Mouse (Mus musculus): ENCODE measurements around the gene Fancc. TPM values are rescaled to one million over a fixed set of nuclear protein-coding genes. Genes with fewer than 3 reads are reported as not detected.
A peak's percentile ranks its signal among the peaks of the same experiment; 100 is the strongest.

The Fancc gene
- total and polyA plus RNA-seq, 2 experiments: 4.0 to 4.6 TPM

DNA sequence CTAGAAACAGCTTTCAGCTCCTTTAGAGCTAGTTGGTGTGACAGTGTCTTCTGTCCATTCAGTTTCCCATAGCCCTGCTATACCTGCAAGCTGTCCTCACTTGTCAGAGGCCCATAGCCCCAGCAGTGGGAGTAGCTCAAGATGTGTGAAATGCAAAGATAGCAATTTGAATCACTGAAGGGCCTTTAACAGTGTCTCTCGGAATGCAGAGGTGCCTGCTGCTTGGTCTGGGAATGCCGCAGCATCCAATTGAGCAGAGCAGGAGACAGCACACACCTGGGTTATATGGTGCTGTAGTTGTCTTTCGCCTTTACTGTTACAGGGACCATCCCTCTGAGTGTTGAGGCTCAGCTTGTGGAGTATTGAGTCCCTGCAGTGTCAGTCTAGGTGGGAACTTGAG, 203.4 kb downstream of the Fancc start:
- no peak for DNase-seq (ENCODE audit: extremely low read depth, low read depth, low spot score)
- Histone ChIP-seq H3K9ac (ENCODE audit: low read depth, low read length) (no peak overlapping the region; the same call in 1 of the 2 replicates), H3K27ac (replicated peaks; ENCODE audit: insufficient read depth, low read depth, low read length) (peak overlapping the region; percentile 43), H3K27me3 (ENCODE audit: control insufficient read depth, insufficient read depth, low read length) (no peaks in the 10 kb centered on the region), H3K4me1 (ENCODE audit: control insufficient read depth, insufficient read depth, low read length) (peaks cover 45% of the 10 kb centered on the region), H3K79me2 (ENCODE audit: control insufficient read depth, insufficient read depth, low read length) (0 out of 2 replicates have a peak, but pooled peaks cover 11% of the 10 kb centered on the region), H3K4me3 (ENCODE audit: insufficient read depth, low read depth, low read length) (no peak overlapping the region), H3K36me3 (ENCODE audit: control insufficient read depth, insufficient read depth, low read length) (peaks cover 9% of the 10 kb centered on the region)
- TF ChIP-seq POLR2A (IDR thresholded peaks at IDR 0.05; ENCODE audit: extremely low read depth, insufficient read depth, low read length): no peak
- WGBS: 86% methylated on average over 3 of the region's 3 CpGs

DNA sequence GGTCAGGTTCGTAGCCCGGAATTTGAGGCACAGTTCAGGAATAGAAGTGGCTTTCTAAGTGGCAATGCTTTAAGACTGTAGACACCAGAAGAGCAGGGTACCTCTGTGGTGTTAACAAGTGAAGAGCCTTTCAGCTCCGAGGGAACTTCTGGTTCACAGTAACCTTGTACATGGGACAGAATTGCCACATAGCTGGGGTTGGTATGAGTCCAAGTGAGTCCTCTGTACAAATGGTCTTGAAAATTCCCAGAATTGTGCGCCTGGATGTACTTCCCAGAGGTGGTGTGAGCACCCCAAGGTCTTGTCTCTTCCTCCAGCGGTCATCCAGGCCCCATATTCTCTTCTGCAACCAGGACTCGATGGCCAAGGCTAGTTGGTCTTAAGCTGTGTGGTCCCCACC, 206.1 kb downstream of the Fancc start:
- Histone ChIP-seq H3K4me3 (ENCODE audit: insufficient read depth, low read depth, low read length) (no peak overlapping the region), H3K36me3 (ENCODE audit: control insufficient read depth, insufficient read depth, low read length) (peaks cover 19% of the 10 kb centered on the region), H3K4me1 (ENCODE audit: control insufficient read depth, insufficient read depth, low read length) (peaks cover 46% of the 10 kb centered on the region), H3K9ac (ENCODE audit: low read depth, low read length) (peak overlapping the region; percentile 39; the same call in 1 of the 2 replicates), H3K27ac (replicated peaks; ENCODE audit: insufficient read depth, low read depth, low read length) (peak overlapping the region; percentile 81), H3K79me2 (ENCODE audit: control insufficient read depth, insufficient read depth, low read length) (peaks cover 14% of the 10 kb centered on the region), H3K27me3 (ENCODE audit: control insufficient read depth, insufficient read depth, low read length) (no peaks in the 10 kb centered on the region)
- WGBS: 45% methylated on average over 6 of the region's 6 CpGs
- TF ChIP-seq CTCF (IDR thresholded peaks at IDR 0.05; ENCODE audit: low read depth, low read length): no peak
- no peak for TF ChIP-seq POLR2A (IDR thresholded peaks at IDR 0.05; ENCODE audit: extremely low read depth, insufficient read depth, low read length)
- peak; percentile 92 for DNase-seq (ENCODE audit: extremely low read depth, low read depth, low spot score)

DNA sequence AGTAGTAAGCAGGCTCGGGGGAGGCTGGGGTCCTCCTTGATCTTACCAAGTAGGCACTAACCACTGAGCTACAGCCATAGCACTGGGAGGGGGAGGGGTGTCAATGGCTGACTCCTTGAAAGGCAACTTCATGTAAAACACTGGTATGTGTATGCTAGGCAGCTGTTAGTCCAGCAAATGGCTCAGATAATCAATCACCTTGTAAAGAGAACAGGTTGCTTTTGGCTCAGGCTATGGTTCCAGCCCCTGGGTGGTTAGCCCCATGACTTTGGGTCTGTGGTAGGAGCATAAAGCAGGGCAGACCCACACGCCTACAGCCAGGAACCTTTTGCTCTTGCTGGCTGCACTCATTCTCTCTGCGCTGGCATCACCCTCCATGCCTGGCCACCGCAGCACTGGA, 207.0 kb downstream of the Fancc start:
- no peak for TF ChIP-seq POLR2A (IDR thresholded peaks at IDR 0.05; ENCODE audit: extremely low read depth, insufficient read depth, low read length)
- no peak for TF ChIP-seq CTCF (IDR thresholded peaks at IDR 0.05; ENCODE audit: low read depth, low read length)

DNA sequence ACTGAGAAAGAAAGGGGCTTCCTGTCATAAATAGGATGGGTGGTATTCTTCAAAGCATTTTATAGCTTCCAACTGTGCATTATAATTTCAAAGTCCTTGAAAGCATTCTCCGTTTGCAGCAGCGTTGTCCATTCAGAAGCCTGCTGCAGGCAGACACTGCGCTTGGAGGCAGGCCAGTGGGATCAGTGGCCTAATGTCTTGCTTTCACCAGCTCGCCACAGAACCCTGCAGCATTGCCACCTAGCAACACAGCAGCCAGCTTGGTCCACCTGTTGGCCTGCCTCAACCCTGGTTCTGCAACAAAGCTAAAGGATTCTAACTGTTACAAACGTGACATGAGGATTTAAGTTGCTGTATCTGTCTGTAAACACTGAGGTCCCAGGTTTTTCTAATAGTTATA, 207.4 kb downstream of the Fancc start:
- Histone ChIP-seq H3K36me3 (ENCODE audit: control insufficient read depth, insufficient read depth, low read length) (peaks cover 29% of the 10 kb centered on the region), H3K4me3 (ENCODE audit: insufficient read depth, low read depth, low read length) (no peak overlapping the region), H3K9ac (ENCODE audit: low read depth, low read length) (no peak overlapping the region), H3K4me1 (ENCODE audit: control insufficient read depth, insufficient read depth, low read length) (peaks cover 44% of the 10 kb centered on the region), H3K27me3 (ENCODE audit: control insufficient read depth, insufficient read depth, low read length) (no peaks in the 10 kb centered on the region), H3K79me2 (ENCODE audit: control insufficient read depth, insufficient read depth, low read length) (peaks cover 15% of the 10 kb centered on the region), H3K27ac (replicated peaks; ENCODE audit: insufficient read depth, low read depth, low read length) (peak overlapping the region; percentile 81)
- DNase-seq (ENCODE audit: extremely low read depth, low read depth, low spot score): peak; percentile 50
- no peak for TF ChIP-seq CTCF (IDR thresholded peaks at IDR 0.05; ENCODE audit: low read depth, low read length)
- TF ChIP-seq POLR2A (IDR thresholded peaks at IDR 0.05; ENCODE audit: extremely low read depth, insufficient read depth, low read length): no peak
- 49% methylated on average over 5 of the region's 5 CpGs for WGBS

More for the DNA sequence above, 207.0 kb downstream of the Fancc start:
- peaks cover 25% of the 10 kb centered on the region for H3K36me3 ChIP-seq (ENCODE audit: control insufficient read depth, insufficient read depth, low read length)
- no peak overlapping the region for H3K4me3 ChIP-seq (ENCODE audit: insufficient read depth, low read depth, low read length)
- H3K27me3 ChIP-seq (ENCODE audit: control insufficient read depth, insufficient read depth, low read length): no peaks in the 10 kb centered on the region
- 0 out of 2 replicates have a peak overlapping the region, but pooled peaks have one; percentile 3 for H3K9ac ChIP-seq (ENCODE audit: low read depth, low read length)
- peak overlapping the region; percentile 81 for H3K27ac ChIP-seq (replicated peaks; ENCODE audit: insufficient read depth, low read depth, low read length)
- 87% methylated on average over 4 of the region's 4 CpGs for WGBS
- H3K79me2 ChIP-seq (ENCODE audit: control insufficient read depth, insufficient read depth, low read length): peaks cover 15% of the 10 kb centered on the region
- H3K4me1 ChIP-seq (ENCODE audit: control insufficient read depth, insufficient read depth, low read length): peaks cover 46% of the 10 kb centered on the region
- no peak for DNase-seq (ENCODE audit: extremely low read depth, low read depth, low spot score)

DNA sequence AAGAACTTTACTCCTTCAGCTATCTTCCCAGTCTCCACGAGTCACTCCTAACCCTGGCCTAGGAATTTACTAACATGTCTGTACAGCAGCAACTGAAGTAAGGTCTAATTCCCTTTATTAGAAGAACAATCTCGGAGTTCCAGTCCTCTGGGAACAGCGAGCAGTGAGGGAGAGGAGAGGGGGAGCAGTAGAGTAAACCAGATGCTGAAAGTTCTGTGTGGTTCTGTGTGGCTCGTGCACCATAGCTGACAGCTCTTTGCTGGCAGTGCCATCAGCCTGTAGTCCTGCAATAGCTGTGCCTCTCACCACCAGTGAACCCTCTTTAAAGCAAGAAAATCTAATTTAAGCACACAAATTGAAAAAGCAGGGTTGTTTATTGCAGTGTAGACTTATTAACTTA, 207.9 kb downstream of the Fancc start:
- Histone ChIP-seq H3K36me3 (ENCODE audit: control insufficient read depth, insufficient read depth, low read length) (peaks cover 29% of the 10 kb centered on the region), H3K4me3 (ENCODE audit: insufficient read depth, low read depth, low read length) (no peak overlapping the region), H3K27me3 (ENCODE audit: control insufficient read depth, insufficient read depth, low read length) (no peaks in the 10 kb centered on the region), H3K27ac (replicated peaks; ENCODE audit: insufficient read depth, low read depth, low read length) (peak overlapping the region; percentile 22; the same call in 1 of the 2 replicates), H3K79me2 (ENCODE audit: control insufficient read depth, insufficient read depth, low read length) (peaks cover 15% of the 10 kb centered on the region), H3K4me1 (ENCODE audit: control insufficient read depth, insufficient read depth, low read length) (peaks cover 43% of the 10 kb centered on the region), H3K9ac (ENCODE audit: low read depth, low read length) (no peak overlapping the region)
- TF ChIP-seq CTCF (IDR thresholded peaks at IDR 0.05; ENCODE audit: low read depth, low read length) (no peak), POLR2A (IDR thresholded peaks at IDR 0.05; ENCODE audit: extremely low read depth, insufficient read depth, low read length) (no peak)
- DNase-seq (ENCODE audit: extremely low read depth, low read depth, low spot score): no peak
- 63% methylated on average over 4 of the region's 4 CpGs for WGBS

DNA sequence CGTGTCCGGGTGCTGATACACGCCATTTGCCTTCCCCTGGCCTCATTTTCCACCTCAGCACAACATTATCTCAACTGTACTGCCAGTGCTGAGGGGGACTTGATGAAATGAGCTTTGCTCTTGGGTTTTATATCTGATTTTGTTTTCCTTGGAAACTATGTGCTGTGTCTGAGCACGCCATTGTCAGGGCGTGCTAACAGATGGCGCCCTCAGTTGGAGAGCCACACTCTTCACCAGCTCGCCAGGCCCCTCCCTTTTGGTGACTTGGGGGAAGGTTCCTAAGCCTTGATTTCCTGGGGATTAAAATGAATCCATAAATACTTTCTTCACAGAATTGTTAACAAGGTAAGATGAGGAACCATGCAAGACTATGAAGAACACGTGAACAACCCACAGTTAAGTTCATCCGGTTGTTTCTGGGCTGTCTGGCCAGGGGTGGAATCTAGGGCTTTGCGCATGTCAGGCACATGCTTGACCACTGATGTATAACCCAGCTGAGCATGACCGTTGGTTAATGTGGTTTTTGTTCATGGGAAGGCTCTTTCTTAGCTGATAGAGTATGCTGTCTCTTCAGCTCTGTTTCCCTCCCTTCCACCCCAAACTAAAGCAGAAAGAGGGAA, 210.5 kb downstream of the Fancc start:
- Histone ChIP-seq H3K36me3 (ENCODE audit: control insufficient read depth, insufficient read depth, low read length) (peaks cover 51% of the 10 kb centered on the region), H3K4me1 (ENCODE audit: control insufficient read depth, insufficient read depth, low read length) (peaks cover 28% of the 10 kb centered on the region), H3K9ac (ENCODE audit: low read depth, low read length) (no peak overlapping the region), H3K27me3 (ENCODE audit: control insufficient read depth, insufficient read depth, low read length) (no peaks in the 10 kb centered on the region), H3K79me2 (ENCODE audit: control insufficient read depth, insufficient read depth, low read length) (peaks cover 17% of the 10 kb centered on the region), H3K4me3 (ENCODE audit: insufficient read depth, low read depth, low read length) (no peak overlapping the region), H3K27ac (replicated peaks; ENCODE audit: insufficient read depth, low read depth, low read length) (no peak overlapping the region)
- WGBS: 83% methylated on average over 11 of the region's 11 CpGs
- TF ChIP-seq POLR2A (IDR thresholded peaks at IDR 0.05; ENCODE audit: extremely low read depth, insufficient read depth, low read length) (no peak), CTCF (IDR thresholded peaks at IDR 0.05; ENCODE audit: low read depth, low read length) (no peak)
- no peak for DNase-seq (ENCODE audit: extremely low read depth, low read depth, low spot score)
